Mouse (Mus musculus): ENCODE results near the gene Renbp. TPM values are rescaled to one million over a fixed set of nuclear protein-coding genes. Genes with fewer than 3 reads are reported as not detected.

Renbp gene
- total RNA-seq, 2 experiments from 2014 or later = 3.3 to 5.4 TPM

Other genes starting within 250 kb of the Renbp start
- gene Bcap31, start 214.7 kb downstream of the Renbp start, total RNA-seq (2021) = 10 to 100 TPM; 62.0 to 62.1 TPM
- gene Abcd1, start 214.3 kb downstream of the Renbp start, total RNA-seq (2021) = 10 to 100 TPM; 16.8 to 16.9 TPM
- gene Plxnb3, start 173.8 kb downstream of the Renbp start, total RNA-seq (2021) = 1 to 10 TPM; 1.4 to 1.7 TPM
- 1 to 10 TPM; 1.0 to 1.1 TPM for gene Srpk3, start 156.4 kb downstream of the Renbp start, total RNA-seq (2021)
- 100 to 1,000 TPM; 118 to 127 TPM for gene Idh3g, start 144.0 kb downstream of the Renbp start, total RNA-seq (2021)
- gene Ssr4, start 143.8 kb downstream of the Renbp start, total RNA-seq (2021) = 100 to 1,000 TPM; 100 to 104 TPM
- 100 to 1,000 TPM; 174 to 186 TPM for gene Pdzd4, start 105.9 kb downstream of the Renbp start, total RNA-seq (2021)
- not detected for gene Avpr2, start 38.7 kb downstream of the Renbp start, total RNA-seq (2021)
- gene L1cam, start 34.7 kb downstream of the Renbp start, total RNA-seq (2021) = 100 to 1,000 TPM; 518 to 579 TPM
- 1 to 10 TPM; 2.5 to 3.4 TPM for gene Arhgap4, start 9.0 kb downstream of the Renbp start, total RNA-seq (2021)
- 10 to 100 TPM; 66.9 to 73.6 TPM for gene Naa10, start 8.9 kb downstream of the Renbp start, total RNA-seq (2021)
- 10 to 100 TPM; 89.1 to 93.4 TPM for gene Hcfc1, start 35.5 kb upstream of the Renbp start, total RNA-seq (2021)
- 10 to 100 TPM; 45.2 to 50.7 TPM for gene Irak1, start 93.1 kb upstream of the Renbp start, total RNA-seq (2021)
- gene Opn1mw, start 196.6 kb upstream of the Renbp start, total RNA-seq (2021) = not detected
- 10 to 100 TPM; 81.8 to 88.9 TPM for gene Mecp2, start 204.5 kb upstream of the Renbp start, total RNA-seq (2021)
- gene Tex28, start 237.0 kb upstream of the Renbp start, total RNA-seq (2021) = not detected
- not detected for gene Tktl1, start 246.4 kb upstream of the Renbp start, total RNA-seq (2021)